Mouse (Mus musculus): ENCODE data around the gene H3f3b.

DNA sequence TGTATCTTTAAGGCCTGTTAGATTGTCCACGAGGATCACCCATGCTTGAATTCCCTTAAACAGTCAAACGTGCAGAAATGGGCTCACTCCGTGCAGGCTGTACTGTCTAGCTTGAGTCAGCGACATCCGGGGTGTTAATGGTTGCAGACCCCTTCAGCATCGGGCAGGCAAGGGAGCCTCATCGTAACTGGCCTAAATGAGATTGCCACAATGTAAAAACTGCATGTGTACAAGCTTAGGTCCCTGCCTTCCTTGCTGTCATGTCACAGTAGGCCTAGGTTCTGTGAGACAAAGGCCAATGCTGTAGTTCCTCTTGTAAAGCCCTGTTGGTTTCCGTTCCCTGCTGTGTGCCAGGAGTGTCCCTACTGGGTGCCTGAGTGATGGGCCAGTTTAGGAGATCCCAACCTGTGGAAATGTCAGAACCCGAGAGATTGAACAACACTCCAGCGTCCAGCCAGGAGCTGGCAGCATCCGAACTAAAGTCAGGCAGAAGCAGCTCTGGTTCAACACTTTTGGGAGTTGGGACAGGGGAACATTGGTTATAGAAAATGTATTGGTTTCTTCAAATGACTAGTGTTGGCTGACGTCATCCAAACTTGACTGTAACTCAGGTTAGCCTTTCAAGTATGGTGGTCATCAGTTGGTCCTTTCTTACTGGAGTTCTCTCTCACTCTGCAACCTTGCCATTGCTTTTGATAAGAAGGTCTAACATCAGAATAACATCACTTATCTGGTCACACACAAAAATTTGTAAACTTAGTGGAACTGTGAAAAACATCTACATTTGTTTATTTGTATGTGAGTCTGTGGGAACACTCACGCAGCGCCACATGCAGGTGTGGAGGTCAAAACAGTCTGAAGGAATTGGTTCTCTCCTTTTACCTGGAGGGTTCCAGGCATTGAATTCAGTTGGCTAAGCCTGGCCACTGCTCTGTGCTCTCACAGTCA is 3.4 kb upstream of the H3f3b start:
- TF ChIP-seq CTCF (IDR thresholded peaks at IDR 0.05): 0 out of 2 replicates have a peak, but pooled peaks have one; percentile 1
- TF ChIP-seq EP300 (IDR thresholded peaks at IDR 0.05): no peak

All from lung, postnatal 0 days (tissue).